Mouse (Mus musculus): ENCODE measurements at regions not wholly inside any gene's neighbourhood (a gene's known extent, or its start where the extent isn't known, plus 50 kb on each side); places are given as distances from the start of the nearest gene placed in this dataset.

DNA sequence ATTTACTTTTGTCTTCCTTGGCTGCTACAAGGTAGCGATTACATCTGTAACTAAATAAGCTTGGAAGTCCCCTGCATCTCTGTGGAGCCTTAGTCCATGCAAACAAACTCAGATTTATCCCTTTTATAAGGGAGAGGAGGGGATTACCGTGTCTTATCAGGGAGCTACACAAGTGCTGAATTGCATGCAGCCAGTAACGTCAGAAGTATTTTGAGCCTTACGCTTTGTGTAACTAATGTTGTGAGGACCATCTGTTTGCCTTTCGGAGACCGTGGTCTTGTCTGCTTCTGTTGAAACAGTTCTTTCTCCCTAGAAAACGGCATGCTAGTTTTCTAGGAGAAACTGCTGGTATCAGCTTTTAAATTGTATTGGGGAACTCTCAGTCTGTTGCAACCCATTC, 58.0 kb upstream of the Dmrta1 start:
- no peak overlapping the region for H3K4me3 ChIP-seq (ENCODE audit: low read depth, low read length)
- DNase-seq (ENCODE audit: low spot score) (no peak), ATAC-seq (replicated peaks; ENCODE audit: low FRiP score) (no peak)
- H3K27me3 ChIP-seq (ENCODE audit: control insufficient read depth, insufficient read depth, low read length): no peaks in the 10 kb centered on the region
- H3K4me1 ChIP-seq (replicated peaks; ENCODE audit: control insufficient read depth, insufficient read depth, low read length): no peaks in the 10 kb centered on the region
- H3K9me3 ChIP-seq (ENCODE audit: control insufficient read depth, low read length): no peaks in the 10 kb centered on the region
- no peak overlapping the region for H3K9ac ChIP-seq (ENCODE audit: low read length)
- no peak overlapping the region for H3K27ac ChIP-seq (ENCODE audit: low read depth, low read length)
- no peaks in the 10 kb centered on the region for H3K36me3 ChIP-seq (ENCODE audit: control insufficient read depth, insufficient read depth, low read length)
- H3K4me2 ChIP-seq (ENCODE audit: low read depth, low read length, severe bottlenecking): no peak overlapping the region
- 55% methylated on average over 7 of the region's 7 CpGs for WGBS

DNA sequence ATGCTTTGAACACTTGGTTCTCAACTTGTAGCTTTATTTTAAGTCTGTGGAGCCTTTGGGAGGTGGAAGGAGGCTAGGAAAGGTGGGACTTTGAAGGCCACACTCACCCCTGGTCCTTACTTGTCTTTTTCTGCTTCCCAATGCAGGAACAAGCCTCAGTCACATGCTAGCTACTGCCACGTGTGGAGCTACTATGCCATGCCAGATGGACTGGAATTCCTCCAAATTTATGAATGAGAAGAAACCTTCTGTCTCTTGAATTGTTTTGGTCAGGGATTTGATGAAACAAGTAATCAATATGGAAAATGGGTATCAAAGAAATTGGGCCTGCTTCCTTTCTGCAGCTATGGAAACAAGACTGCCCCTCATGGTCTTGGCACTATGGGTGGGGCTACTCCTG, 74.5 kb upstream of the Dmrta1 start:
- WGBS: 76% methylated on average over 1 of the region's 1 CpGs
- no peak overlapping the region for H3K9ac ChIP-seq (ENCODE audit: low read length)

DNA sequence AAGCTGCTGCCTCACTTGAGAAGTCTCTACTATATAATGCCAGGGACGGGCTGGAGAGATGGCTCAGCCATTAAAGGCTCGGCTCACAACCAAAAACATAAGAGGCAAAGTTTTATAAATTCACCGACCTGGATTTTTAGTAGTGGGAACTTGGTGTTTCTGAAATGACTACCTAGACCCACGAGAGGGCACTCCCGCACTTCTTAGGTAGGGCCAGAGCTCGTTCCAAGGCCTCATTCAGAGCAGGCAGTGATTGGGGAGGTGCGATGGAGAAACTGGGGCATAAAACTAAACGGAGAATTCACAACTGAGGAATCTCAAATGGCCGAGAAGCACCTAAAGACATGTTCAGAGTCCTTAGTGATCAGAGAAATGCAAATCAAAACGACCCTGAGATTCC, 103.7 kb upstream of the Dmrta1 start:
- peak; percentile 78 for DNase-seq (ENCODE audit: low spot score)
- no peak overlapping the region for H3K4me2 ChIP-seq (ENCODE audit: low read depth, low read length, severe bottlenecking)
- H3K9me3 ChIP-seq (ENCODE audit: control insufficient read depth, low read length): no peaks in the 10 kb centered on the region
- ATAC-seq (replicated peaks; ENCODE audit: low FRiP score): peak; percentile 88
- no peak overlapping the region for H3K9ac ChIP-seq (ENCODE audit: low read length)
- H3K27ac ChIP-seq (ENCODE audit: low read depth, low read length): no peak overlapping the region
- no peak overlapping the region for H3K4me3 ChIP-seq (ENCODE audit: low read depth, low read length)
- no peaks in the 10 kb centered on the region for H3K4me1 ChIP-seq (replicated peaks; ENCODE audit: control insufficient read depth, insufficient read depth, low read length)
- no peaks in the 10 kb centered on the region for H3K36me3 ChIP-seq (ENCODE audit: control insufficient read depth, insufficient read depth, low read length)
- WGBS: 12% methylated on average over 10 of the region's 10 CpGs
- no peaks in the 10 kb centered on the region for H3K27me3 ChIP-seq (ENCODE audit: control insufficient read depth, insufficient read depth, low read length)

More for the DNA sequence above, 74.5 kb upstream of the Dmrta1 start:
- no peaks in the 10 kb centered on the region for H3K9me3 ChIP-seq (ENCODE audit: control insufficient read depth, low read length)
- H3K27me3 ChIP-seq (ENCODE audit: control insufficient read depth, insufficient read depth, low read length): no peaks in the 10 kb centered on the region
- no peak overlapping the region for H3K27ac ChIP-seq (ENCODE audit: low read depth, low read length)
- H3K36me3 ChIP-seq (ENCODE audit: control insufficient read depth, insufficient read depth, low read length): no peaks in the 10 kb centered on the region
- H3K4me3 ChIP-seq (ENCODE audit: low read depth, low read length): no peak overlapping the region
- no peak for DNase-seq (ENCODE audit: low spot score)
- ATAC-seq (replicated peaks; ENCODE audit: low FRiP score): no peak
- H3K4me2 ChIP-seq (ENCODE audit: low read depth, low read length, severe bottlenecking): no peak overlapping the region
- no peaks in the 10 kb centered on the region for H3K4me1 ChIP-seq (replicated peaks; ENCODE audit: control insufficient read depth, insufficient read depth, low read length)

DNA sequence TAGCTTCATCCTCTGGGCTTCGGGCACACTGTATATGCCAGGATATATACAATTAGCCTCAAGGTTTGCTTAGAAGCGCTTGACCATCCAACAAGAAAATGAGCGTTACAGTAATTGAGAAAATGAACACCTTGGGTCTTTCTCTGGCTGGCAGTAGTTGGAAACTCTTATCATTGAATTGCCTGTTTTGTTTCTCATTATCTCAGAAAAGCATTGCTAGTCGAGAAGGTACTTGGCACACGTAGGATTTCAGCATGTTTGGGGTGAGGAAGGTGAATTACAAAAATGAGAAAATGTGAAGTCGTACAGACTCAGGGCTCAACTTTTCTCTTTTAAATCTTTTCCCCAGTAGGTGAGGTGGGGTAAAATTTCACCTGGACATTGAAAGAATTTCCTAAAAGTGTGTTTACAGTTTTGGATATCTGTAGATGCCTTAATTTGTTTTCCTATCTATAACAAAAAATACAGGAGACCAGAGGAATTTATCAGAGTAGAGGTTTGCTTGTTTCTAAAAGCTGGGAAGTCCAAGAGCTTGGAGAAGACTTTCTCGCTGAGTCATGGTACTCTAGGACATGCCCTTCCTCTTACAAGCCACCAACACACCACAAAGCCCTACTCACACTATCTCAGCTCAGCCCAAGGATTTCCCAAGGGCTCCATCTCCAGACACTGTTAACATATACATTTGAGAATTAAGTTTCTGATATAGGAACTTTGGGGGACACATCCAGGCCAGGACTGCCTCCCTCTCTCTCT, 124.3 kb upstream of the Dmrta1 start:
- no peak for ATAC-seq (replicated peaks; ENCODE audit: low FRiP score)

DNA sequence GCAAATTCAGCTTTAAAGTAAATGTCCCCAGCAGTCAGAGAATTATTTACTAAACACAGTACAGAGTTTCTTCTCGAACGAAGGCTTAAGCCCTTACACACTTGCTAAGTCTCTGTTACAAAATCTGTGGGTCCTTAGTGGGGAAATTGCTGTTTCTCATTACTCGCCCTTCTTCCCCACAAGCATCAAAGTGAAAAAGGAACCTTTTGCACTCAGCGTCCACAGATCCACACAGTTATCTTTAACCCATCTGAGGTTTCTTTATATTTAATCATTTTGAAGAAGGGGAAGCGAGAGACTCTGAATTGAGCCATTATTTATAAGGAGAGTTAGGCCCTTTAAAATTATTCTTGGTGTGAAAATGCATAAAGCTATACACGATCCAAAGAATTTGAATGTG, 126.7 kb upstream of the Dmrta1 start:
- ATAC-seq (replicated peaks; ENCODE audit: low FRiP score) (no peak), DNase-seq (ENCODE audit: low spot score) (no peak)
- Histone ChIP-seq H3K4me2 (ENCODE audit: low read depth, low read length, severe bottlenecking) (no peak overlapping the region), H3K4me3 (ENCODE audit: low read depth, low read length) (no peak overlapping the region), H3K9ac (ENCODE audit: low read length) (no peak overlapping the region), H3K27ac (ENCODE audit: low read depth, low read length) (no peak overlapping the region), H3K36me3 (ENCODE audit: control insufficient read depth, insufficient read depth, low read length) (no peaks in the 10 kb centered on the region), H3K9me3 (ENCODE audit: control insufficient read depth, low read length) (no peaks in the 10 kb centered on the region), H3K27me3 (ENCODE audit: control insufficient read depth, insufficient read depth, low read length) (no peaks in the 10 kb centered on the region), H3K4me1 (replicated peaks; ENCODE audit: control insufficient read depth, insufficient read depth, low read length) (no peaks in the 10 kb centered on the region)
- WGBS: 76% methylated on average over 6 of the region's 6 CpGs

More for the DNA sequence above, 124.3 kb upstream of the Dmrta1 start:
- no peak overlapping the region for H3K27ac ChIP-seq (ENCODE audit: low read depth, low read length)
- H3K36me3 ChIP-seq (ENCODE audit: control insufficient read depth, insufficient read depth, low read length): no peaks in the 10 kb centered on the region
- H3K9me3 ChIP-seq (ENCODE audit: control insufficient read depth, low read length): no peaks in the 10 kb centered on the region
- WGBS: 87% methylated on average over 7 of the region's 7 CpGs
- H3K4me2 ChIP-seq (ENCODE audit: low read depth, low read length, severe bottlenecking): no peak overlapping the region
- no peak for DNase-seq (ENCODE audit: low spot score)
- no peak overlapping the region for H3K9ac ChIP-seq (ENCODE audit: low read length)
- H3K4me3 ChIP-seq (ENCODE audit: low read depth, low read length): no peak overlapping the region
- no peaks in the 10 kb centered on the region for H3K4me1 ChIP-seq (replicated peaks; ENCODE audit: control insufficient read depth, insufficient read depth, low read length)
- H3K27me3 ChIP-seq (ENCODE audit: control insufficient read depth, insufficient read depth, low read length): no peaks in the 10 kb centered on the region

DNA sequence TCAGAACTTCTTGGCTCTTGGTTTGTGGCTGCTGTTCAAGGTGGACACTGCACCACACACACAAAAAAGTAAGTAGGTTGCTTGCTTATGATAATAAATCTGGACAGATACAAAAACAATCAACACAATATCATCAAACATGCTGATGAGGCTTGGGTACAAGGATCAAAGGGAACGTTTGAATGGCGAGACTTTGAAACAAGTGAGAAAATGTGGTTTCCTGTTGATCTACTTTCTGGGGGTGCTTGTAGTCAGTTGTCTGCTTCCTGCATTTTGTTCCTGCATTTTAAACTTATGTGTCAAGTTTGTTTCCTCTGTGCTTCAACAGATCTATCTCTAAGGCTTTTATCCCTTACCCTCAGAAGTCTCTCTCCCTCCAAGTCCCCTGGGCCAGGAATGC, 128.7 kb upstream of the Dmrta1 start:
- Histone ChIP-seq H3K27me3 (ENCODE audit: control insufficient read depth, insufficient read depth, low read length) (no peaks in the 10 kb centered on the region), H3K4me1 (replicated peaks; ENCODE audit: control insufficient read depth, insufficient read depth, low read length) (no peaks in the 10 kb centered on the region), H3K27ac (ENCODE audit: low read depth, low read length) (no peak overlapping the region), H3K4me3 (ENCODE audit: low read depth, low read length) (no peak overlapping the region), H3K4me2 (ENCODE audit: low read depth, low read length, severe bottlenecking) (no peak overlapping the region), H3K36me3 (ENCODE audit: control insufficient read depth, insufficient read depth, low read length) (no peaks in the 10 kb centered on the region), H3K9me3 (ENCODE audit: control insufficient read depth, low read length) (no peaks in the 10 kb centered on the region), H3K9ac (ENCODE audit: low read length) (no peak overlapping the region)
- no peak for DNase-seq (ENCODE audit: low spot score)
- no peak for ATAC-seq (replicated peaks; ENCODE audit: low FRiP score)
- 91% methylated on average over 2 of the region's 2 CpGs for WGBS

DNA sequence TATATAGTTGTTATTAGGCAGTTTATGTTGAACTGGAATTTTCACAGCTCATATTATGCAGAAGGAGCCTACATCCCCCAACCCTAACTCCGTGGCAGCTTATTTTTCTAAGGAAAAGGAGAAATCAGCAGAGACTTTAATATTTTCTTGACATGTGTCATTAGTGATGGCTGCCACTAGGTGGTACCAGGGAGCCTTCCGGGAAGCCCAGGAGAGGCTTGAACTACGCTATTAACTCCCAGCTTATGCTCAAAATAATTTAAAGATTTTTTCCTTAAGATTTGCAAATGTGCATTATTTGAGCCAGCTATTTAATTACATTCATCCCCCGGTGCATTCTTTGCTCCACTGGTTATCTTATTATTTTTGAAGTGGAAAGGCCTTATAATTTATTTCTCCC, 146.8 kb upstream of the Dmrta1 start:
- no peak for DNase-seq (ENCODE audit: low spot score)
- Histone ChIP-seq H3K9ac (ENCODE audit: low read length) (no peak overlapping the region), H3K27ac (ENCODE audit: low read depth, low read length) (no peak overlapping the region), H3K4me2 (ENCODE audit: low read depth, low read length, severe bottlenecking) (no peak overlapping the region), H3K36me3 (ENCODE audit: control insufficient read depth, insufficient read depth, low read length) (no peaks in the 10 kb centered on the region), H3K4me3 (ENCODE audit: low read depth, low read length) (no peak overlapping the region), H3K27me3 (ENCODE audit: control insufficient read depth, insufficient read depth, low read length) (no peaks in the 10 kb centered on the region; the same call in 1 of the 2 replicates), H3K4me1 (replicated peaks; ENCODE audit: control insufficient read depth, insufficient read depth, low read length) (no peaks in the 10 kb centered on the region), H3K9me3 (ENCODE audit: control insufficient read depth, low read length) (no peaks in the 10 kb centered on the region)
- ATAC-seq (replicated peaks; ENCODE audit: low FRiP score): no peak; the same call in 1 of the 2 replicates
- 17% methylated on average over 4 of the region's 4 CpGs for WGBS

DNA sequence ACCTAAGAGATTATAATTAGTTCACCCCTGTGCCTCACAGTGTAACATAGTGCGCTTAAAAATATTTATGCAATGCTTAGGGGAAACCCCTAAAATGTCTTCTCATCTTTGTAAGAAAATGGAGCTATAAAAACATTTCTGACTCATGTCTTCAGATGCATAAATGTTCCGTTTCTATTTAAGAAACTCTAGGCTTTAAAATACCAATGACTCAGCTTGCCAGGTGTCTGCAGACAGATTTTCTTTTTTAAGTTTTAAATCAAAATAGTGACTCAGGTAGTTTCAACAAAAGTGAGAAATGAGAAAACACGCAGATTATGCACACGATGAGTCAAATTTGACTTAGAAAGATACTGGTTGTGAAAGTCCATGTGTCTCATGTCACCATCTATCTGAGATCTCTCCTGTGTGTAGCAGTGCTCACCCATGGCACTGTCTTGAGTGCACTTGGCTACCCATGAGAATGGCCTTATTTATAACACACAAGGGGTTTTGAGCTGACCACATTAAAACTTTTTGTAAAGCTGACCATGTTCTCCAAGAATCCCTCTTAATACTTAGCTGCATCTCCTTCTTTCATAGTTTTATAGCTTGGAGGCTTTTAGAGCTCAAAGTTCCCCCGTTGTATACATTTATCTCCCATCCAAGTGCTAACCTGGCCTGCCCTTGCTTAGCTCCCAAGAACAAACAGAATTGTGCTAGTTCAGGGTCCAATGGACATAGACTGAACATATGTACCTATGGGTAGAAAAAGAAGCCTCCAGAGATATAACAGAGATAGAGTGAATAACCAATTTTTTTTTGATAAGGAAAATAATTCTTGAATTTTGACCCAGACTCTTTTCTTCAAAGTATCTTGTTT, 149.0 kb upstream of the Dmrta1 start:
- Histone ChIP-seq H3K9me3 (ENCODE audit: control insufficient read depth, low read length) (no peaks in the 10 kb centered on the region), H3K27me3 (ENCODE audit: control insufficient read depth, insufficient read depth, low read length) (no peaks in the 10 kb centered on the region), H3K4me1 (replicated peaks; ENCODE audit: control insufficient read depth, insufficient read depth, low read length) (no peaks in the 10 kb centered on the region), H3K4me2 (ENCODE audit: low read depth, low read length, severe bottlenecking) (no peak overlapping the region), H3K9ac (ENCODE audit: low read length) (no peak overlapping the region), H3K36me3 (ENCODE audit: control insufficient read depth, insufficient read depth, low read length) (no peaks in the 10 kb centered on the region), H3K4me3 (ENCODE audit: low read depth, low read length) (no peak overlapping the region), H3K27ac (ENCODE audit: low read depth, low read length) (no peak overlapping the region)
- DNase-seq (ENCODE audit: low spot score): no peak
- no peak for ATAC-seq (replicated peaks; ENCODE audit: low FRiP score)
- WGBS: 86% methylated on average over 5 of the region's 5 CpGs
